Mouse (Mus musculus): ENCODE measurements around the gene Gm17334.

GRCm38 (mm10) chr11:53816841-53817375 is 43.9 kb upstream of the Gm17334 start:
- no peak for TF ChIP-seq KAT2A (conservative IDR thresholded peaks at IDR 0.05; ENCODE audit: low read depth, low read length)
- TF ChIP-seq POLR2AphosphoS2 (IDR thresholded peaks at IDR 0.05; ENCODE audit: low read length): no peak
- no peak for TF ChIP-seq CTCF (IDR thresholded peaks at IDR 0.05 in 2 of 3, conservative IDR thresholded peaks at IDR 0.05 in 1 of 3; ENCODE audit: control insufficient read depth in 1 of 3, insufficient read depth in 1 of 3, low read depth in 2 of 3, low read length in 3 of 3, poor library complexity in 1 of 3, severe bottlenecking in 1 of 3)
- TF ChIP-seq GABPA (IDR thresholded peaks at IDR 0.05; ENCODE audit: low read depth, low read length): no peak
- no peak for TF ChIP-seq TAL1 (IDR thresholded peaks at IDR 0.05; ENCODE audit: low read length)
- TF ChIP-seq BHLHE40 (IDR thresholded peaks at IDR 0.05; ENCODE audit: borderline replicate concordance, low read depth, low read length): no peak
- no peak for TF ChIP-seq MAZ (IDR thresholded peaks at IDR 0.05; ENCODE audit: low read depth, low read length)
- no peak for TF ChIP-seq POLR2A (IDR thresholded peaks at IDR 0.05; ENCODE audit: control insufficient read depth in 1 of 2, insufficient read depth in 1 of 2, low read depth in 1 of 2, low read length in 2 of 2, poor library complexity in 1 of 2)
- TF ChIP-seq MYC (IDR thresholded peaks at IDR 0.05; ENCODE audit: low read depth, low read length): no peak
- TF ChIP-seq ZMIZ1 (IDR thresholded peaks at IDR 0.05; ENCODE audit: low read depth, low read length): no peak
- TF ChIP-seq CHD2 (IDR thresholded peaks at IDR 0.05; ENCODE audit: low read length): no peak
- TF ChIP-seq GATA1 (IDR thresholded peaks at IDR 0.05; ENCODE audit: low read depth, low read length): no peak

All from MEL (cell line).